In the genomic region with DNA sequence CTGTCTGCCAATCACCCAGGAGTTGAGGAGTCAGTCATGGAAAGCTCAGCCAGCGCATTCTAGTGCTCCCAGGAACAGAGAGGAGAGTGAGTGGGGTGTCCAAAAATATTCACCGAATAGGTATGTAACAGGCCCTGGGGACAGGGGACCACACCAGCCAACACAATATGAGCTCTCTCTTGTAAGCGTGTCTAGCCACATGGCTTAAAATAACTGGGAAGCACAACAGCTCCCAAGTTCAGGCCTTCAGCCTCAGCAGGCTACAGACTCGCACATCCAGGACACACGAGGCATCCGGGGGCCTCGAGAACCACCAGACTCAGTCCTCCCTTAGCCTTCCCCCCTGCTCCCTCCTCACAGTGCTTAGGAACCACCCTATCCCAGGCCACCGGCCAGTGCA, we compare ENCODE assay signal across 18 mouse cellular contexts. TPM values are rescaled to one million over a fixed set of nuclear protein-coding genes. Genes with fewer than 3 reads are reported as not detected.
DNase-seq lines count a peak whose midpoint lies in the region; ATAC-seq and TF ChIP-seq lines count a peak whose summit lies in the region.
"Had no signal": no experiment of that assay in that cellular context is flagged by ENCODE, and none has a peak within 500 bp of the region (broad histone marks: within the 10 kb centered on the region; RNA-seq: fewer than 3 reads in every experiment).

No protein-coding gene starts in this region.

- no peaks in the 10 kb centered on the region for H3K9me3 ChIP-seq in hindbrain, embryonic 10.5 days
- no peaks in the 10 kb centered on the region for H3K9me3 ChIP-seq in hindbrain, postnatal 0 days (ENCODE audit: low read length)
- H3K9me3 ChIP-seq in intestine, embryonic 16.5 days (ENCODE audit: control insufficient read depth, low read length): no peaks in the 10 kb centered on the region
- no peaks in the 10 kb centered on the region for H3K9me3 ChIP-seq in stomach, embryonic 14.5 days (ENCODE audit: control insufficient read depth, low read depth, low read length)
- H3K9me3 ChIP-seq: forebrain, embryonic 15.5 days; hindbrain, embryonic 13.5 days; liver, embryonic 15.5 days; neural tube, embryonic 12.5 days had no signal

- no peak overlapping the region for H3K9ac ChIP-seq in hindbrain, postnatal 0 days (replicated peaks; ENCODE audit: low read length)
- H3K9ac ChIP-seq in intestine, embryonic 16.5 days (ENCODE audit: low read depth, low read length): peak overlapping the region; percentile 34; the same call in 1 of the 2 replicates
- H3K9ac ChIP-seq in stomach, embryonic 14.5 days (replicated peaks; ENCODE audit: low read depth, low read length): no peak overlapping the region
- H3K9ac ChIP-seq: forebrain, embryonic 15.5 days; liver, embryonic 15.5 days; neural tube, embryonic 12.5 days had no signal

- peak overlapping the region; percentile 32; the same call in 1 of the 2 replicates for H3K27ac ChIP-seq in gastrocnemius, adult 2 months
- peak overlapping the region; percentile 60 for H3K27ac ChIP-seq in hindbrain, embryonic 10.5 days
- no peak overlapping the region for H3K27ac ChIP-seq in hindbrain, postnatal 0 days
- H3K27ac ChIP-seq in intestine, embryonic 16.5 days (ENCODE audit: low read length): peak overlapping the region; percentile 58
- H3K27ac ChIP-seq in stomach, embryonic 14.5 days (ENCODE audit: low read length): peak overlapping the region; percentile 12; the same call in 1 of the 2 replicates
- H3K27ac ChIP-seq: forebrain, embryonic 15.5 days; liver, embryonic 15.5 days; macrophage; neural tube, embryonic 12.5 days had no signal

- WGBS in hindbrain, embryonic 10.5 days: 75% methylated on average over 8 of the region's 8 CpGs
- WGBS in hindbrain, postnatal 0 days: 73% methylated on average over 8 of the region's 8 CpGs
- 78% methylated on average over 8 of the region's 8 CpGs for WGBS in intestine, embryonic 16.5 days
- WGBS in stomach, embryonic 14.5 days: 76% methylated on average over 8 of the region's 8 CpGs

- peaks cover 15% of the 10 kb centered on the region; the same call in 1 of the 2 replicates for H3K27me3 ChIP-seq in hindbrain, embryonic 10.5 days (ENCODE audit: insufficient read depth, poor library complexity, severe bottlenecking)
- H3K27me3 ChIP-seq in hindbrain, postnatal 0 days (ENCODE audit: insufficient read depth, low read length): peaks cover 8% of the 10 kb centered on the region; the same call in 1 of the 2 replicates
- H3K27me3 ChIP-seq in intestine, embryonic 16.5 days (replicated peaks; ENCODE audit: control insufficient read depth, insufficient read depth, low read length): no peaks in the 10 kb centered on the region
- no peaks in the 10 kb centered on the region for H3K27me3 ChIP-seq in stomach, embryonic 14.5 days (ENCODE audit: control insufficient read depth, insufficient read depth, low read length)

- DNase-seq in gastrocnemius, adult 2 months: no peak
- DNase-seq in gastrocnemius, postnatal 4 days (ENCODE audit: low spot score in 2 of 2): no peak
- DNase-seq in hindbrain, embryonic 10.5 days (ENCODE audit: low spot score): no peak
- no peak for DNase-seq in hindbrain, postnatal 0 days (ENCODE audit: low spot score)
- no peak for DNase-seq in left cerebral cortex, postnatal 14 days (ENCODE audit: low spot score in 2 of 2)
- no peak for DNase-seq in c-Kit-positive CD71-positive TER-119-positive erythroid progenitor cells, embryonic 14.5 days (ENCODE audit: low spot score)
- DNase-seq: adrenal gland, adult 8-10 months; cerebellum, postnatal 10 days; midbrain, embryonic 14.5 days; retina, postnatal 1 day; thymus, adult 2 months had no signal

- no peak overlapping the region for H3K4me3 ChIP-seq in gastrocnemius, adult 2 months
- no peak overlapping the region for H3K4me3 ChIP-seq in hindbrain, embryonic 10.5 days
- no peak overlapping the region for H3K4me3 ChIP-seq in hindbrain, postnatal 0 days (ENCODE audit: low read length)
- no peak overlapping the region for H3K4me3 ChIP-seq in intestine, embryonic 16.5 days (ENCODE audit: low read length)
- no peak overlapping the region for H3K4me3 ChIP-seq in stomach, embryonic 14.5 days (ENCODE audit: low read depth, low read length)
- H3K4me3 ChIP-seq: forebrain, embryonic 15.5 days; hindbrain, embryonic 13.5 days; liver, embryonic 15.5 days; neural tube, embryonic 12.5 days had no signal

- no peak overlapping the region for H3K4me2 ChIP-seq in hindbrain, postnatal 0 days (ENCODE audit: low read depth, low read length)
- H3K4me2 ChIP-seq in intestine, embryonic 16.5 days (ENCODE audit: low read depth, low read length): 0 out of 2 replicates have a peak overlapping the region, but pooled peaks have one; percentile 37
- H3K4me2 ChIP-seq in stomach, embryonic 14.5 days (replicated peaks; ENCODE audit: low read depth, low read length): no peak overlapping the region
- H3K4me2 ChIP-seq: forebrain, embryonic 15.5 days; hindbrain, embryonic 13.5 days; liver, embryonic 15.5 days; neural tube, embryonic 12.5 days had no signal

- peaks cover 23% of the 10 kb centered on the region; the same call in 1 of the 2 replicates for H3K36me3 ChIP-seq in hindbrain, embryonic 10.5 days
- H3K36me3 ChIP-seq in hindbrain, postnatal 0 days (ENCODE audit: insufficient read depth, low read length): no peaks in the 10 kb centered on the region
- no peaks in the 10 kb centered on the region for H3K36me3 ChIP-seq in intestine, embryonic 16.5 days (ENCODE audit: control insufficient read depth, insufficient read depth, low read length)
- H3K36me3 ChIP-seq in stomach, embryonic 14.5 days (ENCODE audit: control insufficient read depth, insufficient read depth, low read length): 0 out of 2 replicates have a peak, but pooled peaks cover 3% of the 10 kb centered on the region
- H3K36me3 ChIP-seq: forebrain, embryonic 15.5 days; hindbrain, embryonic 13.5 days; liver, embryonic 15.5 days had no signal

- peaks cover 98% of the 10 kb centered on the region for H3K4me1 ChIP-seq in hindbrain, embryonic 10.5 days (replicated peaks)
- H3K4me1 ChIP-seq in hindbrain, postnatal 0 days (ENCODE audit: insufficient read depth, low read length): peaks cover 17% of the 10 kb centered on the region
- peaks cover 68% of the 10 kb centered on the region for H3K4me1 ChIP-seq in intestine, embryonic 16.5 days (ENCODE audit: control insufficient read depth, insufficient read depth, low read length)
- peaks cover 61% of the 10 kb centered on the region for H3K4me1 ChIP-seq in stomach, embryonic 14.5 days (ENCODE audit: control insufficient read depth, insufficient read depth, low read length)

- intact Hi-C loops in gastrocnemius, adult 2 months (cut with DNase I): no loop called here
- intact Hi-C loops in left cerebral cortex, postnatal 14 days (cut with DNase I): no loop called here

- ATAC-seq in hindbrain, postnatal 0 days: no peak
- ATAC-seq in intestine, embryonic 16.5 days: no peak
- no peak for ATAC-seq in stomach, embryonic 14.5 days (ENCODE audit: insufficient number of reproducible peaks, insufficient read depth, low FRiP score, low read depth)
- ATAC-seq: forebrain, embryonic 15.5 days had no signal

- no peak for TF ChIP-seq CTCF in gastrocnemius, adult 2 months (IDR thresholded peaks at IDR 0.05)
- no peak for TF ChIP-seq CTCF in hindbrain, postnatal 0 days (IDR thresholded peaks at IDR 0.05; ENCODE audit: low read depth)

RNA-seq across cellular contexts. Expression of gene Sulf2, which starts 6.0 kb away (rescaled TPM):
- total RNA-seq in gastrocnemius, adult 2 months (2021): 10 to 100 TPM in 1 of 2 experiments, 1 to 10 TPM in 1; 5.9 to 12.2 TPM
- total RNA-seq in gastrocnemius, postnatal 4 days (2021): 10 to 100 TPM; 66.2 to 68.9 TPM
- 83.8 and 87.8 TPM in 2 replicates for polyA plus RNA-seq in hindbrain, embryonic 10.5 days (2016; fragmentation: Nextera tagmentation; extraction: Ambion mirVana)
- 111 and 114 TPM in 2 replicates for total RNA-seq in hindbrain, postnatal 0 days (2014; rRNA removed)
- polyA plus RNA-seq in hindbrain, postnatal 0 days (2015; fragmentation: Nextera tagmentation; extraction: Ambion mirVana): 71.4 and 81.6 TPM in 2 replicates
- 68.4 and 76.3 TPM in 2 replicates for polyA plus RNA-seq in intestine, embryonic 16.5 days (2015; fragmentation: Nextera tagmentation; extraction: Ambion mirVana)
- polyA plus RNA-seq in stomach, embryonic 14.5 days (2014; fragmentation: Nextera tagmentation; extraction: Ambion mirVana): 233 and 235 TPM in 2 replicates
- 100 to 1,000 TPM; 143 to 153 TPM for total RNA-seq in left cerebral cortex, postnatal 14 days (2021)
